Mouse (Mus musculus): ENCODE measurements at regions not wholly inside any gene's neighbourhood (a gene's known extent, or its start where the extent isn't known, plus 50 kb on each side); places are given as distances from the start of the nearest gene placed in this dataset.

DNA sequence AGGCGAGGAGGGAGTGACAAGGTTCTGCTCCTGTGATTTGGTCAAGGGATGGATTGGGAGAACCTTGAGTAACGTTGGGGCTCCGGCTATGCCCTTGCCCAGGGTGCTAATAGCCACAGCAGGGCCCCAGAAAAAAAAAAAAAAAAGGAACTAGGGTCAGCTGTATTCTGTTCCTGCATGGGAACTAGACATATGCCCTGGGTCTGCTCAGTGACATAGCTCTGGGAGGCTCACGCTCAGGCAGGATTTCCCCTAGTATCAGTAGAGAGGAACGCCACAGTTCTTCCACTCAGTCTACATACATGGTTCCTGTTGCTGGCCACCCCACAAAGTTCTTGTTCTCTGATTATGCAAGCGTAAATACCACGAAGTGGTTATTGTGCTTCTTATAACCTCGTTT lies 114.8 kb upstream of the Tet2 start:
- no peak for TF ChIP-seq POLR2A (IDR thresholded peaks at IDR 0.05; ENCODE audit: control insufficient read depth, extremely low read depth, insufficient read depth, low read length, poor library complexity)
- TF ChIP-seq CTCF (IDR thresholded peaks at IDR 0.05; ENCODE audit: borderline replicate concordance, control insufficient read depth, extremely low read depth, insufficient read depth, low read length, poor library complexity): no peak

Measured in thymus, adult 2 months (tissue).